In genomic region chr14:76118963-76119362, GRCm38 (mm10) we compare ENCODE assay signal across 11 mouse cellular contexts. TPM values are rescaled to one million over a fixed set of nuclear protein-coding genes. Genes with fewer than 3 reads are reported as not detected.
DNase-seq lines count a peak whose midpoint lies in the region; ATAC-seq and TF ChIP-seq lines count a peak whose summit lies in the region.
"Had no signal": no experiment of that assay in that cellular context is flagged by ENCODE, and none has a peak within 500 bp of the region (broad histone marks: within the 10 kb centered on the region; RNA-seq: fewer than 3 reads in every experiment).

No protein-coding gene starts in this region.

- H3K9me3 ChIP-seq in liver, embryonic 14.5 days (ENCODE audit: control insufficient read depth, low read length) = no peaks in the 10 kb centered on the region
- H3K9me3 ChIP-seq in liver, embryonic 11.5 days (ENCODE audit: control insufficient read depth, low read length) = no peaks in the 10 kb centered on the region
- no peaks in the 10 kb centered on the region for H3K9me3 ChIP-seq in CH12.LX (replicated peaks; ENCODE audit: low read length)
- H3K9me3 ChIP-seq: hindbrain, embryonic 12.5 days had no signal

- WGBS in liver, embryonic 14.5 days (ENCODE audit: insufficient replicate concordance) = 41% methylated on average over 4 of the region's 4 CpGs
- WGBS in liver, embryonic 11.5 days = 66% methylated on average over 4 of the region's 4 CpGs

- no peaks in the 10 kb centered on the region for H3K4me1 ChIP-seq in liver, embryonic 14.5 days (replicated peaks; ENCODE audit: control insufficient read depth in 2 of 2, insufficient read depth in 2 of 2, low read length in 1 of 2)
- no peaks in the 10 kb centered on the region for H3K4me1 ChIP-seq in liver, embryonic 11.5 days (replicated peaks; ENCODE audit: control insufficient read depth, insufficient read depth, low read length)
- peaks cover 3 to 14% of the 10 kb centered on the region in 2 experiments; a peak in 3 of 4 replicates for H3K4me1 ChIP-seq in CH12.LX (ENCODE audit: control insufficient read depth in 1 of 2, insufficient read depth in 2 of 2)
- H3K4me1 ChIP-seq: hindbrain, embryonic 12.5 days had no signal

- H3K79me2 ChIP-seq in CH12.LX (replicated peaks; ENCODE audit: control insufficient read depth, extremely low read depth, insufficient read depth, poor library complexity, severe bottlenecking) = peaks cover 19% of the 10 kb centered on the region

- no peak for DNase-seq in liver, embryonic 14.5 days (ENCODE audit: low read depth in 3 of 3, low spot score in 3 of 3)
- no peak for DNase-seq in liver, embryonic 11.5 days (ENCODE audit: low spot score)
- peak; percentile 24 for DNase-seq in CH12.LX (ENCODE audit: extremely low read depth)
- DNase-seq in mesoderm, embryonic 11.5 days (ENCODE audit: low read depth, low spot score) = peak; percentile 10
- no peak for DNase-seq in adrenal gland, postnatal 4 days (ENCODE audit: low spot score in 2 of 2)
- no peak for DNase-seq in cerebellum, postnatal 4 days (ENCODE audit: low spot score in 2 of 2)
- DNase-seq: cerebellum, adult 11 months; right cerebral cortex, adult 18-20 months; thymus, adult 18-20 months had no signal

- ATAC-seq in liver, embryonic 14.5 days (ENCODE audit: insufficient read depth) = no peak
- no peak for ATAC-seq in liver, embryonic 11.5 days (replicated peaks; ENCODE audit: low FRiP score)
- peak; percentile 70 for ATAC-seq in activated CD4-positive, CD25-positive, alpha-beta regulatory T cell, adult 4 months

- TF ChIP-seq EP300 in liver, embryonic 14.5 days (IDR thresholded peaks at IDR 0.05; ENCODE audit: low read depth) = no peak
- TF ChIP-seq EP300 in CH12.LX (IDR thresholded peaks at IDR 0.05; ENCODE audit: low read length) = no peak

- H3K4me2 ChIP-seq in liver, embryonic 14.5 days (ENCODE audit: low read depth) = no peak overlapping the region
- no peak overlapping the region for H3K4me2 ChIP-seq in liver, embryonic 11.5 days
- H3K4me2 ChIP-seq in CH12.LX (ENCODE audit: insufficient read depth, low read depth, poor library complexity, severe bottlenecking) = no peak overlapping the region
- H3K4me2 ChIP-seq: hindbrain, embryonic 12.5 days had no signal

- no peak overlapping the region for H3K4me3 ChIP-seq in liver, embryonic 14.5 days (ENCODE audit: insufficient read depth in 1 of 2, low read depth in 2 of 2, low read length in 2 of 2)
- no peak overlapping the region for H3K4me3 ChIP-seq in liver, embryonic 11.5 days (ENCODE audit: low read depth, low read length)
- no peak overlapping the region for H3K4me3 ChIP-seq in CH12.LX (replicated peaks in 1 of 3; ENCODE audit: low read depth in 2 of 3, low read length in 2 of 3, poor library complexity in 1 of 3)
- H3K4me3 ChIP-seq: hindbrain, embryonic 12.5 days had no signal

- TF ChIP-seq POLR2A in CH12.LX (IDR thresholded peaks at IDR 0.05; ENCODE audit: low read depth, low read length) = no peak

- no peak overlapping the region for H3K27ac ChIP-seq in liver, embryonic 14.5 days
- no peak overlapping the region for H3K27ac ChIP-seq in liver, embryonic 11.5 days (ENCODE audit: low read depth, low read length)
- no peak overlapping the region for H3K27ac ChIP-seq in CH12.LX (ENCODE audit: insufficient read depth, low read depth)
- H3K27ac ChIP-seq: hindbrain, embryonic 12.5 days had no signal

- peak; percentile 9; the same call in 1 of the 2 replicates for TF ChIP-seq CTCF in liver, embryonic 14.5 days (IDR thresholded peaks at IDR 0.05; ENCODE audit: low read depth)
- peak in 1 of 2 experiments; percentile 50; a peak in 2 of 4 replicates for TF ChIP-seq CTCF in CH12.LX (conservative IDR thresholded peaks at IDR 0.05 in 1 of 2, IDR thresholded peaks at IDR 0.05 in 1 of 2; ENCODE audit: low read depth in 2 of 2, low read length in 2 of 2)

- TF ChIP-seq RAD21 in CH12.LX (IDR thresholded peaks at IDR 0.05; ENCODE audit: low read depth, low read length) = peak; percentile 21

- dilution Hi-C loops in CH12.LX (cut with MboI; ENCODE audit: extremely low pct_ligation_motif_present, extremely low pct_unique_long_range_greater_than_20kb, low sequenced_read_pairs) = no loop called here

- H3K27me3 ChIP-seq in liver, embryonic 14.5 days (ENCODE audit: control insufficient read depth, insufficient read depth, low read length) = no peaks in the 10 kb centered on the region
- H3K27me3 ChIP-seq in liver, embryonic 11.5 days (replicated peaks; ENCODE audit: control insufficient read depth, insufficient read depth, low read length) = no peaks in the 10 kb centered on the region
- no peaks in the 10 kb centered on the region for H3K27me3 ChIP-seq in CH12.LX (replicated peaks)
- H3K27me3 ChIP-seq: hindbrain, embryonic 12.5 days had no signal

- in situ Hi-C loops in CH12.LX (cut with MboI; ENCODE audit: low pct_ligation_motif_present, low pct_unique_long_range_greater_than_20kb, low sequenced_read_pairs) = no loop called here

- H3K36me3 ChIP-seq in liver, embryonic 14.5 days (replicated peaks; ENCODE audit: control insufficient read depth, insufficient read depth, low read depth) = peaks cover 15% of the 10 kb centered on the region
- H3K36me3 ChIP-seq in liver, embryonic 11.5 days (ENCODE audit: control insufficient read depth, insufficient read depth, low read length) = peaks cover 27% of the 10 kb centered on the region
- H3K36me3 ChIP-seq in CH12.LX (replicated peaks in 1 of 2; ENCODE audit: control insufficient read depth in 1 of 2, insufficient read depth in 1 of 2, low read length in 1 of 2) = peaks cover 71 to 98% of the 10 kb centered on the region in 2 experiments

- no peak overlapping the region for H3K9ac ChIP-seq in liver, embryonic 14.5 days (replicated peaks)
- H3K9ac ChIP-seq in liver, embryonic 11.5 days (ENCODE audit: low read depth, low read length) = no peak overlapping the region
- no peak overlapping the region for H3K9ac ChIP-seq in CH12.LX (ENCODE audit: insufficient read depth, low read depth)
- H3K9ac ChIP-seq: hindbrain, embryonic 12.5 days had no signal

TF ChIP-seq in CH12.LX, 34 proteins besides CTCF, POLR2A, EP300 and RAD21:
- TF ChIP-seq SMC3 (IDR thresholded peaks at IDR 0.05; ENCODE audit: low read depth, low read length) = peak; percentile 25
- no peak for TF ChIP-seq ELF1 (IDR thresholded peaks at IDR 0.05; ENCODE audit: low read depth, low read length)

RNA-seq across cellular contexts. Expression of gene Nufip1, which starts 8.3 kb away (rescaled TPM):
- 1.9 and 3.1 TPM in 2 replicates for polyA plus RNA-seq in liver, embryonic 14.5 days (2012; rRNA removed)
- polyA plus RNA-seq in liver, embryonic 14.5 days (2014; fragmentation: Nextera tagmentation; extraction: Ambion mirVana) = 4.6 and 5.3 TPM in 2 replicates
- polyA plus RNA-seq in liver, embryonic 11.5 days (2014; fragmentation: Nextera tagmentation; extraction: Ambion mirVana) = 17.3 and 18.5 TPM in 2 replicates
- total RNA-seq in CH12.LX (2012; rRNA removed) (14.8 and 17.5 TPM in 2 replicates), CH12.LX (2014; rRNA removed) (31.7 and 32.1 TPM in 2 replicates)
- polyA plus RNA-seq in CH12.LX (2012; ENCODE audit: insufficient read length, low read depth) = 24.6 and 28.4 TPM in 2 replicates
- 1 to 10 TPM; 7.4 to 7.6 TPM for polyA plus RNA-seq in activated CD4-positive, CD25-positive, alpha-beta regulatory T cell, adult 4 months (2017; shearing (Covaris generic))
- 10 to 100 TPM; 11.9 to 12.5 TPM for total RNA-seq in adrenal gland, postnatal 4 days (2021)

RNA-seq across cellular contexts. Expression of gene Gpalpp1, which starts 8.4 kb away (rescaled TPM):
- polyA plus RNA-seq in liver, embryonic 14.5 days (2012; rRNA removed) = 2.7 and 3.9 TPM in 2 replicates
- 5.2 and 6.3 TPM in 2 replicates for polyA plus RNA-seq in liver, embryonic 14.5 days (2014; fragmentation: Nextera tagmentation; extraction: Ambion mirVana)
- polyA plus RNA-seq in liver, embryonic 11.5 days (2014; fragmentation: Nextera tagmentation; extraction: Ambion mirVana) = 15.7 and 16.3 TPM in 2 replicates
- total RNA-seq in CH12.LX (2012; rRNA removed) = 12.9 and 13.5 TPM in 2 replicates
- total RNA-seq in CH12.LX (2014; rRNA removed) = 25.2 and 26.1 TPM in 2 replicates
- 18.9 and 20.2 TPM in 2 replicates for polyA plus RNA-seq in CH12.LX (2012; ENCODE audit: insufficient read length, low read depth)
- 10 to 100 TPM; 11.0 to 11.3 TPM for polyA plus RNA-seq in activated CD4-positive, CD25-positive, alpha-beta regulatory T cell, adult 4 months (2017; shearing (Covaris generic))
- total RNA-seq in adrenal gland, postnatal 4 days (2021) = 10 to 100 TPM; 24.2 to 24.8 TPM

Comparison
In these comparisons a context has a peak if more than half of its experiments do, and no peak if none do; other contexts are left out.
1. DNase-seq: peak in CH12.LX (single experiment) and mesoderm, embryonic 11.5 days (single experiment); none in liver, embryonic 14.5 days (0 of 3), liver, embryonic 11.5 days (single experiment), adrenal gland, postnatal 4 days (0 of 2) and cerebellum, postnatal 4 days (0 of 2).